16 mouse cellular contexts compared by ENCODE assay signal in the genomic region with DNA sequence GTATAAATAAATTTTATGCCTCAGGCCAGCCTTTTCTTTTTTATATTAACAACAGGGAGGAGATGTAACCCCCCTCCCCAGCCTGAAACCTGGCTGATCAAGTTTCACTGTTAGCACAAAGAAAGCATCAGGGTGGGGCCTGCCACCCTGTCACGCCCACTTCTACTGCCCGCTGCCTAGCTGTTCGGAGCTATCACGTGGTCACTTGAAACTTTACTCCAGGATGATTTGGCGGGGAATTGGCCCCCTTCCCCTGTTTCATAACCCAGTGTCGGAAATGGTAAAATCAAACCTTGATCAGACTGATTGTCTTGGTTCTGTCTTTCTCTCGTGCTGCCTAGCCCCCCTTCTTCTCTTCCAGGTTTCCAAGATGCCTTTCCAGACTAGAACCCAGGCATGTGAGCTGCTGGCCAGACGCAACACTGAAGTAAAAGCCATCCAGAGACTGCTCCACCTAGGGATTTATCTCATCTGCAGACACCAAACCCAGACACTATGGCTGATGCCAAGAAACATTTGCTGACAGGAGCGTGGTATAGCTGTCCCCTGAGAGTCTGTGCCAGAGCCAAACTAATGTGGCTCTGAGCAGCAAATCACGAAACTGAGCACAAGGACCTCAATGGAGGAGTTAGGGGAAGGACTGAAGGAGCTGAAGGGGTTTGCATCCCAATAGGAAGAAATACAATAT.
DNase-seq lines count a peak whose midpoint lies in the region; TF ChIP-seq lines count a peak whose summit lies in the region.
"Had no signal": no experiment of that assay in that cellular context is flagged by ENCODE, and none has a peak within 500 bp of the region (broad histone marks: within the 10 kb centered on the region; RNA-seq: fewer than 3 reads in every experiment).

No protein-coding gene starts in this region.

- no peak for TF ChIP-seq CTCF in ES-Bruce4 (IDR thresholded peaks at IDR 0.05; ENCODE audit: low read depth, low read length)

- TF ChIP-seq POLR2A in ES-Bruce4 (IDR thresholded peaks at IDR 0.05; ENCODE audit: insufficient read depth, low read length), result no peak

- WGBS in forebrain, embryonic 10.5 days, result 86% methylated on average over 10 of the region's 10 CpGs

- H3K27ac ChIP-seq in ES-Bruce4 (ENCODE audit: insufficient read depth, low read length), result peak overlapping the region; percentile 93
- H3K27ac ChIP-seq in forebrain, embryonic 10.5 days, result no peak overlapping the region
- H3K27ac ChIP-seq: liver, embryonic 12.5 days; midbrain, embryonic 10.5 days had no signal

- peak; percentile 95 for TF ChIP-seq EP300 in ES-Bruce4 (IDR thresholded peaks at IDR 0.05; ENCODE audit: insufficient read depth, low read depth, low read length)

- H3K4me3 ChIP-seq in ES-Bruce4 (ENCODE audit: low read depth, low read length), result peak overlapping the region; percentile 46
- H3K4me3 ChIP-seq in forebrain, embryonic 10.5 days, result no peak overlapping the region
- H3K4me3 ChIP-seq: liver, embryonic 12.5 days; midbrain, embryonic 10.5 days had no signal

- H3K4me1 ChIP-seq in ES-Bruce4 (ENCODE audit: control insufficient read depth, insufficient read depth, low read length), result peaks cover 2% of the 10 kb centered on the region
- no peaks in the 10 kb centered on the region for H3K4me1 ChIP-seq in forebrain, embryonic 10.5 days
- H3K4me1 ChIP-seq: liver, embryonic 12.5 days; midbrain, embryonic 10.5 days had no signal

- no peaks in the 10 kb centered on the region for H3K36me3 ChIP-seq in ES-Bruce4 (ENCODE audit: control insufficient read depth, insufficient read depth, low read length, poor library complexity, severe bottlenecking)
- no peaks in the 10 kb centered on the region for H3K36me3 ChIP-seq in forebrain, embryonic 10.5 days (replicated peaks)
- H3K36me3 ChIP-seq: liver, embryonic 12.5 days; midbrain, embryonic 10.5 days had no signal

- DNase-seq in embryo, embryonic 11 days, result peak; percentile 10
- DNase-seq in kidney, adult 18-20 months, result peak; percentile 59
- peak; percentile 73 to 79 for DNase-seq in kidney, postnatal 36 days
- DNase-seq in ovary, postnatal 36 days (ENCODE audit: low spot score), result no peak
- no peak for DNase-seq in left cerebral cortex, adult 9 months (ENCODE audit: low spot score in 2 of 2)
- DNase-seq in thymus, postnatal 10 days (ENCODE audit: low spot score in 2 of 2), result no peak
- no peak for DNase-seq in forebrain, embryonic 10.5 days (ENCODE audit: extremely low spot score, low spot score)
- DNase-seq: adrenal gland, adult 8-10 months; B cell, adult 2 months; cerebellum, postnatal 36 days; heart, adult 11 months; lung, postnatal 14 days had no signal

- peak overlapping the region; percentile 37 for H3K9ac ChIP-seq in ES-Bruce4 (ENCODE audit: low read depth, poor library complexity, severe bottlenecking)
- H3K9ac ChIP-seq: liver, embryonic 12.5 days had no signal

- no peaks in the 10 kb centered on the region for H3K27me3 ChIP-seq in ES-Bruce4 (ENCODE audit: control insufficient read depth, insufficient read depth, low read length, poor library complexity, severe bottlenecking)
- H3K27me3 ChIP-seq in forebrain, embryonic 10.5 days (ENCODE audit: poor library complexity, severe bottlenecking), result no peaks in the 10 kb centered on the region
- H3K27me3 ChIP-seq: liver, embryonic 12.5 days; Patski had no signal

- H3K9me3 ChIP-seq in ES-Bruce4 (replicated peaks; ENCODE audit: control insufficient read depth, insufficient read depth, low read length, poor library complexity, severe bottlenecking), result 0 out of 2 replicates have a peak, but pooled peaks cover under 1% of the 10 kb centered on the region
- no peaks in the 10 kb centered on the region for H3K9me3 ChIP-seq in forebrain, embryonic 10.5 days
- H3K9me3 ChIP-seq: liver, embryonic 12.5 days; midbrain, embryonic 10.5 days had no signal

Comparison
In these comparisons a context has a peak if more than half of its experiments do, and no peak if none do; other contexts are left out.
1. DNase-seq: peak in embryo, embryonic 11 days (single experiment), kidney, adult 18-20 months (single experiment) and kidney, postnatal 36 days (2 of 2); none in ovary, postnatal 36 days (single experiment), left cerebral cortex, adult 9 months (0 of 2), thymus, postnatal 10 days (0 of 2) and forebrain, embryonic 10.5 days (single experiment).